Mouse (Mus musculus) thymus, adult 2 months (tissue): ENCODE results near the gene Olfr270.

Source experiments
- CTCF ChIP-seq: fragments of 200-500 bp; IDR thresholded peaks from 2 replicates; pipeline ENCODE4 v1.5.1; 2012; ENCODE audit warnings: mild to moderate bottlenecking, control low read depth, low read length, moderate library complexity, borderline replicate concordance; ENCODE audit not compliant: control insufficient read depth, poor library complexity, insufficient read depth; ENCODE audit errors: extremely low read depth
- POLR2A ChIP-seq: fragments of 200-500 bp; IDR thresholded peaks from 2 replicates; pipeline ENCODE4 v1.6.1; 2012; ENCODE audit warnings: mild to moderate bottlenecking, low read length, control low read depth, moderate library complexity; ENCODE audit not compliant: control insufficient read depth, poor library complexity, insufficient read depth; ENCODE audit errors: extremely low read depth

DNA sequence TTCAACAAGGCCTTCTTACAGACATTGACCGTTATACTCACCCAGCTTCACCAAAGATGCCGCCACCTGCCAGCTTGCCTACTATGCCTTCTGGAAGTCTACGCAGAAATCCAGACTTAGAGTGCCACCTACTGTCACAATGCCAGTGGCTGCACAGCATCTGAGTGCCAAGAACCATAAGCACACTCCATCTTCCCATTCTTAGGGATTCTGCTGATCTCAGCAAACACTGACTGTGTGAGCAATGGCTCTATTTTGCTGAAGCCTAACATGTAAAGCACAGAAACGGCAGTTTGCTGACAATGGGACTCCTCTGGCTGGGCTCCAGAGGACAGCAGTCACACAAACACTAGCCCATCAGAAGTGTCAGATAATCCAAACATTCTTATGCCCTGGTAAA, 5.7 kb upstream of the Olfr270 start:
- TF ChIP-seq POLR2A (no peak), CTCF (no peak)
